Mouse (Mus musculus): ENCODE results near the gene Atg9b.

- no peak for TF ChIP-seq CTCF (IDR thresholded peaks at IDR 0.05; ENCODE audit: borderline replicate concordance, insufficient read depth, low read length)
- TF ChIP-seq POLR2A (IDR thresholded peaks at IDR 0.05; ENCODE audit: low read depth, low read length) = no peak
Measured at GRCm38 (mm10) chr5:24427285-24427633, 35.3 kb upstream of the Atg9b start.

All from embryonic fibroblast, embryonic 13.5 days (primary cell).